Mouse (Mus musculus) spleen, adult 2 months (tissue): ENCODE data around the gene Trpm4. TPM values are rescaled to one million over a fixed set of nuclear protein-coding genes. Genes with fewer than 3 reads are reported as not detected.
A peak's percentile ranks its signal among the peaks of the same experiment; 100 is the strongest.

Source experiments
- DNase-seq, 2 experiments: peaks; one replicate each; pipeline versions ENCODE4 v3.0.0 to v3.0.0-alpha.2; 2012 to 2021; ENCODE audit warnings: low spot score in 2 of 2, low read depth in 1 of 2
- H3K27ac ChIP-seq: fragments of 200-500 bp; 2 replicates; pipeline ENCODE4 v1.5.1; 2012; ENCODE audit warnings: low read length, inconsistent platforms; ENCODE audit not compliant: insufficient read depth
- H3K27me3 ChIP-seq: fragments of 200-500 bp; 2 replicates; pipeline ENCODE4 v1.6.1; 2012; ENCODE audit warnings: mild to moderate bottlenecking, moderate library complexity, low read length, inconsistent platforms; ENCODE audit not compliant: control insufficient read depth, insufficient read depth
- H3K36me3 ChIP-seq: fragments of 200-500 bp; 2 replicates; pipeline ENCODE4 v1.6.1; 2012; ENCODE audit warnings: mild to moderate bottlenecking, low read length, inconsistent platforms; ENCODE audit not compliant: control insufficient read depth, insufficient read depth
- H3K4me1 ChIP-seq: fragments of 200-500 bp; 2 replicates; pipeline ENCODE4 v1.6.1; 2011; ENCODE audit warnings: inconsistent platforms; ENCODE audit not compliant: control insufficient read depth, insufficient read depth, insufficient read length
- H3K4me3 ChIP-seq: fragments of 200-500 bp; 2 replicates; pipeline ENCODE4 v1.5.1; 2011; ENCODE audit warnings: mild to moderate bottlenecking, inconsistent platforms; ENCODE audit not compliant: insufficient read depth, insufficient read length; ENCODE audit errors: extremely low read depth
- CTCF ChIP-seq: fragments of 200-500 bp; IDR thresholded peaks from 2 replicates; pipeline ENCODE4 v1.5.1; 2011; ENCODE audit warnings: mild to moderate bottlenecking, inconsistent platforms; ENCODE audit not compliant: insufficient read depth, insufficient read length, insufficient replicate concordance; ENCODE audit errors: extremely low read depth
- POLR2A ChIP-seq: fragments of 200-500 bp; IDR thresholded peaks from 2 replicates; pipeline ENCODE4 v1.6.1; 2011; ENCODE audit warnings: low read depth, low read length, inconsistent platforms
- WGBS: fragments of 180-500 bp; shearing (Covaris S2); methylation state at CpG from one replicate; pipeline ENCODE4 v1.1.7; 2018; 5-methylcytosine and 5-hydroxymethylcytosine counted together
- polyA plus RNA-seq: library from polyadenylated mRNA; depleted of rRNA; stranded (reverse); fragments of >200 nt; gene quantifications from 2 replicates; pipeline ENCODE4 v1.2.3, GENCODE M21; 2012

The Trpm4 gene
- polyA plus RNA-seq, 1 experiment: 7.9 TPM

- WGBS: 38% methylated on average over 9 of the region's 9 CpGs
- H3K36me3 ChIP-seq: no peaks in the 10 kb centered on the region
- H3K4me1 ChIP-seq: peaks cover under 1% of the 10 kb centered on the region; the same call in 1 of the 2 replicates
- no peak for TF ChIP-seq POLR2A
- TF ChIP-seq CTCF: no peak
- DNase-seq: no peak
- H3K27ac ChIP-seq: no peak overlapping the region
- no peaks in the 10 kb centered on the region for H3K27me3 ChIP-seq
- no peak overlapping the region for H3K4me3 ChIP-seq
These were observed 20.1 kb downstream of the Trpm4 start for GRCm38 (mm10) chr7:45313495-45313894.

GRCm38 (mm10) chr7:45312686-45313453 lies 20.7 kb downstream of the Trpm4 start:
- 69% methylated on average over 10 of the region's 10 CpGs for WGBS
- DNase-seq: no peak
- Histone ChIP-seq H3K4me3 (no peak overlapping the region), H3K27me3 (no peaks in the 10 kb centered on the region), H3K27ac (no peak overlapping the region), H3K36me3 (no peaks in the 10 kb centered on the region), H3K4me1 (peaks cover 3% of the 10 kb centered on the region; the same call in 1 of the 2 replicates)
- TF ChIP-seq CTCF (no peak), POLR2A (no peak)

- no peak for DNase-seq
These were observed 21.6 kb downstream of the Trpm4 start for GRCm38 (mm10) chr7:45312023-45312422.

GRCm38 (mm10) chr7:45309455-45309854 lies 24.1 kb downstream of the Trpm4 start:
- DNase-seq: peak in 1 of 2 experiments; percentile 37
- no peak overlapping the region for H3K27ac ChIP-seq
- no peaks in the 10 kb centered on the region for H3K27me3 ChIP-seq
- H3K4me1 ChIP-seq: peaks cover 3% of the 10 kb centered on the region; the same call in 1 of the 2 replicates
- peak; percentile 46; the same call in 1 of the 2 replicates for TF ChIP-seq CTCF
- TF ChIP-seq POLR2A: no peak
- H3K4me3 ChIP-seq: no peak overlapping the region
- WGBS: 23% methylated on average over 9 of the region's 9 CpGs
- H3K36me3 ChIP-seq: no peaks in the 10 kb centered on the region

More at GRCm38 (mm10) chr7:45312023-45312422, 21.6 kb downstream of the Trpm4 start:
- Histone ChIP-seq H3K4me3 (no peak overlapping the region), H3K27me3 (no peaks in the 10 kb centered on the region), H3K27ac (no peak overlapping the region), H3K4me1 (peaks cover 3% of the 10 kb centered on the region; the same call in 1 of the 2 replicates), H3K36me3 (no peaks in the 10 kb centered on the region)
- WGBS: 85% methylated on average over 8 of the region's 8 CpGs
- TF ChIP-seq POLR2A (no peak), CTCF (no peak)

GRCm38 (mm10) chr7:45308551-45309240 lies 24.9 kb downstream of the Trpm4 start:
- WGBS: 29% methylated on average over 15 of the region's 15 CpGs
- no peak overlapping the region for H3K4me3 ChIP-seq
- no peak overlapping the region for H3K27ac ChIP-seq
- H3K27me3 ChIP-seq: no peaks in the 10 kb centered on the region
- DNase-seq: no peak
- TF ChIP-seq CTCF (no peak), POLR2A (no peak)
- H3K36me3 ChIP-seq: no peaks in the 10 kb centered on the region
- H3K4me1 ChIP-seq: peaks cover 3% of the 10 kb centered on the region; the same call in 1 of the 2 replicates

GRCm38 (mm10) chr7:45305275-45305674 lies 28.3 kb downstream of the Trpm4 start:
- H3K4me1 ChIP-seq: peaks cover 3% of the 10 kb centered on the region; the same call in 1 of the 2 replicates
- DNase-seq: peak; percentile 12 to 34
- TF ChIP-seq CTCF (peak; percentile 61; the same call in 1 of the 2 replicates), POLR2A (no peak)
- H3K36me3 ChIP-seq: no peaks in the 10 kb centered on the region
- no peaks in the 10 kb centered on the region for H3K27me3 ChIP-seq
- no peak overlapping the region for H3K4me3 ChIP-seq
- WGBS: 46% methylated on average over 17 of the region's 17 CpGs
- H3K27ac ChIP-seq: no peak overlapping the region

- Histone ChIP-seq H3K4me3 (no peak overlapping the region), H3K4me1 (peaks cover 3% of the 10 kb centered on the region; the same call in 1 of the 2 replicates), H3K27ac (no peak overlapping the region), H3K36me3 (no peaks in the 10 kb centered on the region), H3K27me3 (no peaks in the 10 kb centered on the region)
- no peak for DNase-seq
- WGBS: 56% methylated on average over 13 of the region's 13 CpGs
- no peak for TF ChIP-seq CTCF
These were observed 28.7 kb downstream of the Trpm4 start for GRCm38 (mm10) chr7:45304869-45305268.
